Mouse (Mus musculus) forebrain, embryonic 12.5 days (tissue): ENCODE measurements around the gene Lef1. TPM values are rescaled to one million over a fixed set of nuclear protein-coding genes. Genes with fewer than 3 reads are reported as not detected.

ENCODE experiments used
- ATAC-seq: fragments of 200-750 bp; cut with Nextera tagmentation; 2 replicates; pipeline ENCODE4 v1.8.0; 2017; ENCODE audit warnings: moderate TSS enrichment; ENCODE audit not compliant: low FRiP score
- H3K27ac ChIP-seq: fragments of 300-500 bp; sonication (generic); 2 replicates; pipeline ENCODE4 v1.5.1; 2016; ENCODE audit warnings: mild to moderate bottlenecking
- H3K27me3 ChIP-seq: fragments of 300-500 bp; sonication (generic); 2 replicates; pipeline ENCODE4 v1.6.1; 2016; ENCODE audit warnings: mild to moderate bottlenecking
- H3K36me3 ChIP-seq: fragments of 300-500 bp; sonication (generic); replicated peaks from 2 replicates; pipeline ENCODE4 v1.6.1; 2016; ENCODE audit warnings: mild to moderate bottlenecking
- H3K4me1 ChIP-seq: fragments of 300-500 bp; sonication (generic); 2 replicates; pipeline ENCODE4 v1.6.1; 2016
- H3K4me2 ChIP-seq: fragments of 300-500 bp; sonication (generic); 2 replicates; pipeline ENCODE4 v1.6.1; 2016; ENCODE audit warnings: mild to moderate bottlenecking, moderate library complexity
- H3K4me3 ChIP-seq: fragments of 300-500 bp; sonication (generic); replicated peaks from 2 replicates; pipeline ENCODE4 v1.5.1; 2016; ENCODE audit warnings: mild to moderate bottlenecking
- H3K9ac ChIP-seq: fragments of 300-500 bp; sonication (generic); 2 replicates; pipeline ENCODE4 v1.6.1; 2016; ENCODE audit warnings: mild to moderate bottlenecking
- H3K9me3 ChIP-seq: fragments of 300-500 bp; sonication (generic); 2 replicates; pipeline ENCODE4 v1.6.1; 2016
- WGBS: fragments of 180-500 bp; shearing (Covaris S2); methylation state at CpG from one replicate; pipeline ENCODE4 v1.1.7; 2016; 5-methylcytosine and 5-hydroxymethylcytosine counted together
- polyA plus RNA-seq: library from polyadenylated mRNA; unstranded; fragments of >200 nt; fragmentation: Nextera tagmentation; extraction: Ambion mirVana; gene quantifications from 2 replicates; pipeline ENCODE4 v1.2.1, GENCODE M21; 2016

Lef1 gene
- polyA plus RNA-seq, 1 experiment from 2014 or later, result 55.1 TPM

DNA sequence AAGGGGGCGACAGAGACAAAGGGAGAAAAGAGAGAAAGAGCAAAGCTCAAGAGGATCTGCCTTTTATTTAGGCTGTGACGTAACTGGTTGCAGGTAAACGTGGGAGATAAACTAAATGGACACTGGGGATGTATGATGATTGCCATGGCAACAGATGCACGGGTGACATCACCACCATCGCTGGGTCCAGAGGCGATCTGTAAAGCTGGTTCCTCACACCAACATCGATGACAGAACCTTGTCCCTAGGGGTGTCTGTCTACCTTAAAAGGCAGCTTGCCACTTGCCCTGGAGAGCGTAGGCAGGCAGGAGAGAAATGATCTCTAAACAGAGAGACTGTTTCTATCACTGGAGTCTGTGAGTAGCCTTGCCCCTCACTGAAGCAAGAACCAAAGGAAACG is 23.7 kb downstream of the Lef1 start:
- H3K27ac ChIP-seq, result no peak overlapping the region
- no peak for ATAC-seq
- H3K9me3 ChIP-seq, result no peaks in the 10 kb centered on the region
- H3K4me3 ChIP-seq, result no peak overlapping the region
- H3K36me3 ChIP-seq, result no peaks in the 10 kb centered on the region
- no peak overlapping the region for H3K9ac ChIP-seq
- H3K4me2 ChIP-seq, result no peak overlapping the region
- H3K4me1 ChIP-seq, result peaks cover 52% of the 10 kb centered on the region
- 64% methylated on average over 9 of the region's 9 CpGs for WGBS
- H3K27me3 ChIP-seq, result no peaks in the 10 kb centered on the region

DNA sequence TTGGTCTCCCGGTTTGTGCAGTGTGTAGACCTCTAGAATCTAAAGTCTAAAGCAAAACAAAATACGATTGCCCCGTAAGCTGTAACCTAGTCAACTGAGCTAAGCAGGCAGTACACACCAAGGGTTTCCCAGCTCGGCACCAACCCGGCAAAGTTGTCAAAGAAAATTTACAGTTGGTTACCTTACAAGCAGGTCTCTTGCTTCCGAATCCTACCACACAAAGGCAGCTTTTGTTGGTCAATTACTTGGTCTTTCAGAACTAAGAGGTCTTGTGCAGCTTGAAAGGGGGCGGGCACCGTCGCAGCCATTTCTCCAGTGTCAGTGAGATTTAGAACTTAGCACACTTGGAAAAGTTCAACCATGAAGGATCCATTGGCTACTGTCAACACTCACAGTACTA is 25.2 kb downstream of the Lef1 start:
- peak overlapping the region; percentile 4; the same call in 1 of the 2 replicates for H3K4me2 ChIP-seq
- no peak for ATAC-seq
- WGBS, result 23% methylated on average over 9 of the region's 9 CpGs
- H3K36me3 ChIP-seq, result no peaks in the 10 kb centered on the region
- no peaks in the 10 kb centered on the region for H3K27me3 ChIP-seq
- no peak overlapping the region for H3K27ac ChIP-seq
- H3K9ac ChIP-seq, result no peak overlapping the region
- peaks cover 66% of the 10 kb centered on the region for H3K4me1 ChIP-seq
- H3K9me3 ChIP-seq, result no peaks in the 10 kb centered on the region
- H3K4me3 ChIP-seq, result no peak overlapping the region

GRCm38 (mm10) chr3:131136455-131136854 is 26.2 kb downstream of the Lef1 start:
- H3K9me3 ChIP-seq, result no peaks in the 10 kb centered on the region
- peak overlapping the region; percentile 71; the same call in 1 of the 2 replicates for H3K27ac ChIP-seq
- 0 out of 2 replicates have a peak overlapping the region, but pooled peaks have one; percentile 27 for H3K9ac ChIP-seq
- ATAC-seq, result peak; percentile 68
- H3K4me1 ChIP-seq, result peaks cover 66% of the 10 kb centered on the region
- H3K36me3 ChIP-seq, result no peaks in the 10 kb centered on the region
- H3K4me2 ChIP-seq, result peak overlapping the region; percentile 45
- H3K27me3 ChIP-seq, result no peaks in the 10 kb centered on the region
- 5% methylated on average over 8 of the region's 8 CpGs for WGBS
- H3K4me3 ChIP-seq, result peak overlapping the region; percentile 14; the same call in 1 of the 2 replicates

- H3K4me3 ChIP-seq, result peak overlapping the region; percentile 14
- ATAC-seq, result peak; percentile 83
- no peaks in the 10 kb centered on the region for H3K36me3 ChIP-seq
- H3K9me3 ChIP-seq, result no peaks in the 10 kb centered on the region
- peak overlapping the region; percentile 71 for H3K27ac ChIP-seq
- H3K4me1 ChIP-seq, result peaks cover 66% of the 10 kb centered on the region
- no peaks in the 10 kb centered on the region for H3K27me3 ChIP-seq
- H3K4me2 ChIP-seq, result peak overlapping the region; percentile 45
- 0 out of 2 replicates have a peak overlapping the region, but pooled peaks have one; percentile 27 for H3K9ac ChIP-seq
- WGBS, result 11% methylated on average over 18 of the region's 18 CpGs
Measured at GRCm38 (mm10) chr3:131137119-131137781, 27.0 kb downstream of the Lef1 start.

DNA sequence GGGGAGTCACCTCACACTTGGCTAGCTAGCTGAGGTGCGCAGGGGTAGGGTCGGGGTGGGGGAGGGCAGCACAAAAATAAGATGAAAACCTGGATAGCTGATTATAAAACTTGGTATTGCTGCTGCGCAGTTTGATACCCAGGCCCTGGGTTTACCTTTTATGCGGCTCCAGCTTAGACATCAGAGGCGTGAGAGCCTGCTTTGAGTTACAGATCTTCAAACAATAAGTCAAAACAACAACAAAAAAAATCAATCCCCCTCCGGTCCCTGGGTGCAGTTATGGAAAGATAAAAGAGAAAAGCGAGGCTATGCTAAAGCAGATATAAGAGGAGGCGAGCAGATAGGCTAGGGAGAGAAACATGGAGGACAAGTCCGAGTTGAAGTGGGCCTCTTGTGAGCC is 28.0 kb downstream of the Lef1 start:
- H3K27me3 ChIP-seq, result peaks cover 5% of the 10 kb centered on the region; the same call in 1 of the 2 replicates
- WGBS, result 46% methylated on average over 9 of the region's 9 CpGs
- ATAC-seq, result no peak
- H3K9me3 ChIP-seq, result no peaks in the 10 kb centered on the region
- H3K9ac ChIP-seq, result no peak overlapping the region
- H3K27ac ChIP-seq, result no peak overlapping the region; the same call in 1 of the 2 replicates
- H3K4me2 ChIP-seq, result 0 out of 2 replicates have a peak overlapping the region, but pooled peaks have one; percentile 1
- no peaks in the 10 kb centered on the region for H3K36me3 ChIP-seq
- peaks cover 70% of the 10 kb centered on the region for H3K4me1 ChIP-seq
- H3K4me3 ChIP-seq, result no peak overlapping the region

DNA sequence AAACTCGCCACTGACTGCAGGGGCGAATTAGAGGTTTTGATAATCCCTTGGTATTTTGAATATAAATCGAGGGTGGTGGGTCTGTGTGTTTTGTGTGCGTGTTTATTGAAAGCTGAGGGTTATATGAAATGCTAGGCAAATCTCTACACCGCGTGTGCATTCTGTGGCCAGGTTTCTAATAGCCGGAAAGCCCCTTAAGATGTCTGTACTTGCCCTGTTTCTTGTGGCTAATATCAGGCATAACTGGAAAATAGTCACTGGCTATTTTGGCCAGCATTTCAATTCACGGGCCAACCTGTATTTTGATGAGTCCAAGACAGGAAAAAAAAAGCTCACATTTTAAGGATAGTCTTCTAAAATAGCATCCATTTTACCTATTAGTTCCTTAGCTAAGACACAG is 28.5 kb downstream of the Lef1 start:
- ATAC-seq, result no peak
- H3K36me3 ChIP-seq, result no peaks in the 10 kb centered on the region
- 63% methylated on average over 8 of the region's 8 CpGs for WGBS
- peak overlapping the region; percentile 47; the same call in 1 of the 2 replicates for H3K27ac ChIP-seq
- H3K27me3 ChIP-seq, result peaks cover 6% of the 10 kb centered on the region; the same call in 1 of the 2 replicates
- H3K9me3 ChIP-seq, result no peaks in the 10 kb centered on the region
- H3K4me2 ChIP-seq, result no peak overlapping the region
- H3K9ac ChIP-seq, result no peak overlapping the region
- H3K4me3 ChIP-seq, result no peak overlapping the region
- peaks cover 70% of the 10 kb centered on the region for H3K4me1 ChIP-seq

DNA sequence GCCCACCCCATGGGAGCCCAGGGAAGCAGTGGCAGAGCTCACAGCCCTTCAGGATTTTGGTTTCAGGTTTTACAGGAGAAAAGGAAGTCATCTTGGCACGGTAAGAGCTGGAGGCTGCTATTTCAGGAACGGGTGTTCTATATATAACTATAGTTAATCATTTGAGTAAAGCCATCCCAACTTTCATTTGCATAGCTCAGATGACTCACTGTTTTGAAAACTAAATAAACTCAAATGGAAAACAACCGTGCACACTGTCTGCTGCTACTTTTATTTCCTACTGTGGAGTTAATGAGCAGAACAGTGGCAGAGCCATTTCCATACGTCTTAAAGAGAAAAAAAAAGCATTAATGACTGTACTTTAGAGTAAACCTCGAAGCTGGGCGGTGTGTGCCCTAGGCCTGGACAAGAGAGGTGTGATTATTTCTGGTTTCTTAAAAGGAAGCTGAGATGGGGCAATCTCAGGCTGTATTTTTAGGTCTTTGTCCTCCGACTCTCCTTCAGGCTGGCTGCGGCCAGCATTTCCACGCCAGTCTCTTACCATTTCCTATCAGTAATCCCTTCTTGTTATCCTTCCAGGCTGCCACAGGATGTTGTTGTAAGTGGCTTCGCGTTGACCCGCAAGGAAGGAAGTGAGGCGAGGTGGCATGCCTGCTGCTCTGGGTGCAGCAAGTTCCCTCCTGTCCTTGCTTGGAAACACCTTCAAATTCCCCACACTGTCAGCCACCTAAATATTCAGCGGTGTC is 29.2 kb downstream of the Lef1 start:
- no peak overlapping the region for H3K4me2 ChIP-seq
- no peak overlapping the region for H3K9ac ChIP-seq
- H3K9me3 ChIP-seq, result no peaks in the 10 kb centered on the region
- ATAC-seq, result no peak
- 54% methylated on average over 14 of the region's 14 CpGs for WGBS
- no peak overlapping the region for H3K4me3 ChIP-seq
- H3K36me3 ChIP-seq, result no peaks in the 10 kb centered on the region
- H3K4me1 ChIP-seq, result peaks cover 65% of the 10 kb centered on the region
- H3K27ac ChIP-seq, result peak overlapping the region; percentile 47; the same call in 1 of the 2 replicates
- H3K27me3 ChIP-seq, result peaks cover 6% of the 10 kb centered on the region; the same call in 1 of the 2 replicates

DNA sequence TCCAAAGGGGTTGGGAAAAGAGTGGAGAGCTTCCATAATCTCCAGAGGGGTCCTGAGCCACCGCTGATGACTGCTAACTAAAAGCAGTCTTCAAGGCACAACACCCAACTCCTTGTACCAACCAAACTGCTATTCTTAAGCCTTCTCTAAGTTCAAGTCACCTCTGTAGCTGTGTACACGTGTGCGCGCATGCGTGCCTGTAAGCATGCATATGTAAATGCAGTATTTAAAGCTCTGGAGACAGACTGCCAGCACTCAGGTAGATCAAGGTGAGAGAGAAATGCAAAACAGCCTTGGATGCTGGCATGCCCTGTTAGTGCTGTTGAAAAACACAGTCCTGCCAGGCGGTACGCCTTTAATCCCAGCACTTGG is 29.8 kb downstream of the Lef1 start:
- Histone ChIP-seq H3K4me3 (no peak overlapping the region), H3K9me3 (no peaks in the 10 kb centered on the region), H3K27ac (no peak overlapping the region), H3K9ac (no peak overlapping the region), H3K36me3 (no peaks in the 10 kb centered on the region), H3K4me2 (no peak overlapping the region), H3K4me1 (peaks cover 60% of the 10 kb centered on the region), H3K27me3 (peaks cover 6% of the 10 kb centered on the region; the same call in 1 of the 2 replicates)
- WGBS, result 89% methylated on average over 7 of the region's 7 CpGs
- no peak for ATAC-seq

- peaks cover 6% of the 10 kb centered on the region; the same call in 1 of the 2 replicates for H3K27me3 ChIP-seq
- no peaks in the 10 kb centered on the region for H3K36me3 ChIP-seq
- no peak overlapping the region for H3K27ac ChIP-seq
- ATAC-seq, result no peak
- WGBS, result 16% methylated on average over 4 of the region's 4 CpGs
- H3K9me3 ChIP-seq, result no peaks in the 10 kb centered on the region
- no peak overlapping the region for H3K9ac ChIP-seq
- H3K4me1 ChIP-seq, result peaks cover 46% of the 10 kb centered on the region
- no peak overlapping the region for H3K4me2 ChIP-seq
- no peak overlapping the region for H3K4me3 ChIP-seq
Measured at GRCm38 (mm10) chr3:131141546-131141945, 31.3 kb downstream of the Lef1 start.

DNA sequence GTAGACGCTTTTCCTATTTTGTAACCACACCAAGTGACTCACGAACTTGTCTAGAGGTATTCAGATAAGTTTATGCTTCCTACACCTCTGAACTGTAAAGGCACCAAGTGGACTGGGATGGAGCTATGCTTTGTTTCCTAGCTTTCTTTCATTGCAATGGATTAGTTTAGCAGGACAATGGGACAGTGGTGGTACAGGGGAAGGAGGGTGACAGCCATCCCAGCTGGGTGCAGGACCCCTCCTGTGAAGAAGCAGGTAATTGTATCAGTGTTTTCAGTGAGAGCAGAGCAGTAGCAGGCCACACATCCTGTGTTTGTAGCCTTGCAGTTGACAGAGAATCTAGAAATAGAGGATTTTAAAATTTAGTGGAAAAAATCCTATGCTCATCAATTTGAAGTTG is 34.0 kb downstream of the Lef1 start:
- ATAC-seq, result no peak
- peaks cover 19% of the 10 kb centered on the region for H3K4me1 ChIP-seq
- no peak overlapping the region for H3K9ac ChIP-seq
- no peaks in the 10 kb centered on the region for H3K9me3 ChIP-seq
- 33% methylated on average over 2 of the region's 2 CpGs for WGBS
- H3K4me3 ChIP-seq, result no peak overlapping the region
- no peaks in the 10 kb centered on the region for H3K36me3 ChIP-seq
- H3K27me3 ChIP-seq, result peaks cover 6% of the 10 kb centered on the region; the same call in 1 of the 2 replicates
- H3K27ac ChIP-seq, result no peak overlapping the region
- H3K4me2 ChIP-seq, result no peak overlapping the region

- peaks cover 45% of the 10 kb centered on the region for H3K4me1 ChIP-seq
- no peak overlapping the region for H3K4me2 ChIP-seq
Measured at GRCm38 (mm10) chr3:131152921-131153320, 42.6 kb downstream of the Lef1 start.

DNA sequence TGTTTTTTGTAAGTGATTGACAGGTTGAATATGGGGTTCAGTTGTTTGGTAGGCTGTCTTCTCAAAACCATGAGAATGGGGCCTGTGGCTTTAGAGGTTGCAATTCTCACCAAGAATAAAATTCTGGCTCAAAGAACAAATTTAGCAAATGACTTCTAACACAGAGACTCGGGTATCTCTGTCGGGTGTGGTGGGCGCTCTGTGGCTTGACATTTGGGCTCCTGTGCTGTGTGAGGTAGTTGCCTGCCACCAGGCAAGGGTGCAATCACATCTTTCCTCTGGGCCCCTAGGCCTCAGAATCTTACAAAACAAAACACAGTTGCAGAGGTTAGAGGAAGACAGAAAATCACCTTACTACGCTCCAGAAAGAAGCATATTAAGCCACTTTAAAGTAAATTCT is 43.6 kb downstream of the Lef1 start:
- WGBS, result 74% methylated on average over 4 of the region's 4 CpGs

More at GRCm38 (mm10) chr3:131152921-131153320, 42.6 kb downstream of the Lef1 start:
- Histone ChIP-seq H3K9ac (no peak overlapping the region), H3K27ac (no peak overlapping the region), H3K36me3 (no peaks in the 10 kb centered on the region), H3K4me3 (no peak overlapping the region), H3K9me3 (no peaks in the 10 kb centered on the region), H3K27me3 (no peaks in the 10 kb centered on the region)
- no peak for ATAC-seq
- WGBS, result 94% methylated on average over 4 of the region's 4 CpGs

More for the DNA sequence above, 43.6 kb downstream of the Lef1 start:
- no peak overlapping the region for H3K27ac ChIP-seq
- H3K4me1 ChIP-seq, result peaks cover 46% of the 10 kb centered on the region
- H3K9me3 ChIP-seq, result no peaks in the 10 kb centered on the region
- H3K27me3 ChIP-seq, result no peaks in the 10 kb centered on the region
- no peak for ATAC-seq
- no peak overlapping the region for H3K4me2 ChIP-seq
- no peak overlapping the region for H3K4me3 ChIP-seq
- H3K36me3 ChIP-seq, result no peaks in the 10 kb centered on the region
- no peak overlapping the region for H3K9ac ChIP-seq
